Mouse (Mus musculus): ENCODE measurements around the gene Gpr87.

Gene Gpr87

DNA sequence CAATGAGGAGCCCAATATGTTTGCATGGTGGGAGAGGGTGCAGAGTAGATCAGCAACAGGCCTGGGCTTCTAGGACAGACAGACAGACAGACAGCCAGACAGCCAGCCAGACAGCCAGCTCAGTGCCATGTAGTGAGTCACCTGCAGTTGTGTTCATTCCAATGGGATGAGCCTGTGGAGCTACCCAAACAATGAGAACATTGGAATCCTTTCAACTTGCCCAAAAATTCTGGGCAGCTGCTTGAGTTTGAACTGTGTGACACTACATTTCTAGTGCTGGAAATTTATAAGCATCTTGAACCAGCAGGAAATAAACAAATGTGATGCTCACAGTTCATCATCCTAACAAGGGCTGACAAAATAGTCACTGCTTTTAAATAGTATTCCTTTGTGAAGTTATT is 55.3 kb downstream of the Gpr87 start:
- no peak for DNase-seq (ENCODE audit: low read depth, low spot score)

- DNase-seq (ENCODE audit: low read depth, low spot score): no peak
Measured at GRCm38 (mm10) chr3:59138946-59139468, 55.9 kb downstream of the Gpr87 start.

GRCm38 (mm10) chr3:59135911-59136653 is 58.8 kb downstream of the Gpr87 start:
- DNase-seq (ENCODE audit: low read depth, low spot score): no peak

DNA sequence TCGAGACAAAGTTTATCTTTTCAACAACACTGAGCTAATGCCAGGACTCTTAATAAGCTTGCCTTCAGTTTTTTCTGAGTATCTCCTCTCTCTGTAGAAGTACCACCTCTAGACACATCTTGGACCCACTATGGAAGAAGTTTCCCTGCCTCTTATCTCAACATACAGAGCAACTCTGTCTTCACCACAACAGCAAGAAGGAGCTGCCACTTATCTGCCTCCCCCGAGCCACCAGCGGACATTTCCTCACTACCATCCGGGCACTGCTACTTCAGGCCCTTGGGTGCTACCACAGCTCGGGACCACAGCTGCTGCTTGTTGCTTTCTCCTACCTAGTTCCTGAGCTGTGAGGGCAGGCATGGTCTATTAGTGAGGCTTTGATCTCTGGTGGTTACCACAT is 61.7 kb downstream of the Gpr87 start:
- DNase-seq (ENCODE audit: low read depth, low spot score): no peak

GRCm38 (mm10) chr3:59131966-59132365 is 62.9 kb downstream of the Gpr87 start:
- DNase-seq (ENCODE audit: low read depth, low spot score): no peak

- no peak for DNase-seq (ENCODE audit: low read depth, low spot score)
Measured at GRCm38 (mm10) chr3:59131081-59131480, 63.8 kb downstream of the Gpr87 start.

GRCm38 (mm10) chr3:59130431-59130830 is 64.5 kb downstream of the Gpr87 start:
- DNase-seq (ENCODE audit: low read depth, low spot score): no peak

- no peak for DNase-seq (ENCODE audit: low read depth, low spot score)
Measured at GRCm38 (mm10) chr3:59129547-59129946, 65.4 kb downstream of the Gpr87 start.
